Mouse (Mus musculus) heart, postnatal 0 days (tissue): ENCODE data around the gene Meis3. TPM values are rescaled to one million over a fixed set of nuclear protein-coding genes. Genes with fewer than 3 reads are reported as not detected.

Experiments used
- ATAC-seq: fragments of 200-750 bp; cut with Nextera tagmentation; 2 replicates; pipeline ENCODE4 v1.8.0; 2017; ENCODE audit warnings: low read depth, moderate number of reproducible peaks, moderate library complexity; ENCODE audit not compliant: insufficient read depth
- DNase-seq: peaks from one replicate; pipeline ENCODE4 v3.0.0-alpha.2; 2016; ENCODE audit warnings: low spot score
- H3K27ac ChIP-seq: fragments of 300-500 bp; sonication (generic); 2 replicates; pipeline ENCODE4 v1.5.1; 2014; ENCODE audit warnings: low read depth, mild to moderate bottlenecking
- H3K27me3 ChIP-seq: fragments of 300-500 bp; sonication (generic); 2 replicates; pipeline ENCODE4 v1.6.1; 2014; ENCODE audit warnings: low read length, mixed read lengths; ENCODE audit not compliant: control insufficient read depth, insufficient read depth
- H3K36me3 ChIP-seq: fragments of 300-500 bp; sonication (generic); replicated peaks from 2 replicates; pipeline ENCODE4 v1.6.1; 2014; ENCODE audit warnings: low read length, mixed read lengths; ENCODE audit not compliant: control insufficient read depth, insufficient read depth
- H3K4me1 ChIP-seq: fragments of 300-500 bp; sonication (generic); 2 replicates; pipeline ENCODE4 v1.6.1; 2014; ENCODE audit warnings: antibody characterized with exemption; ENCODE audit not compliant: control insufficient read depth, insufficient read depth
- H3K4me2 ChIP-seq: fragments of 300-500 bp; sonication (generic); 2 replicates; pipeline ENCODE4 v1.6.1; 2014; ENCODE audit warnings: low read depth, mild to moderate bottlenecking, low read length, moderate library complexity
- H3K4me3 ChIP-seq: fragments of 300-500 bp; sonication (generic); 2 replicates; pipeline ENCODE4 v1.5.1; 2014; ENCODE audit warnings: low read depth, low read length
- H3K9ac ChIP-seq: fragments of 300-500 bp; sonication (generic); replicated peaks from 2 replicates; pipeline ENCODE4 v1.6.1; 2014; ENCODE audit warnings: low read depth, low read length, mixed read lengths
- H3K9me3 ChIP-seq: fragments of 300-500 bp; sonication (generic); replicated peaks from 2 replicates; pipeline ENCODE4 v1.6.1; 2016; ENCODE audit warnings: low read length; ENCODE audit not compliant: control insufficient read depth
- CTCF ChIP-seq: IDR thresholded peaks from 2 replicates; pipeline ENCODE4 v1.5.1; 2016; ENCODE audit warnings: antibody characterized with exemption, control low read depth, low read depth
- EP300 ChIP-seq: IDR thresholded peaks from 2 replicates; pipeline ENCODE4 v1.6.1; 2016; ENCODE audit warnings: antibody characterized with exemption, low read depth
- WGBS: fragments of 180-500 bp; shearing (Covaris S2); extraction: QIAGEN DNeasy Blood & Tissue Kit; methylation state at CpG from one replicate; pipeline ENCODE4 v1.1.7; 2014; 5-methylcytosine and 5-hydroxymethylcytosine counted together
- polyA plus RNA-seq: library from polyadenylated mRNA; unstranded; fragments of >200 nt; fragmentation: Nextera tagmentation; extraction: Ambion mirVana; gene quantifications from 2 replicates; pipeline ENCODE4 v1.2.1, GENCODE M21; 2015
- total RNA-seq: library from RNA; depleted of rRNA; stranded (reverse); fragments of >200 nt; gene quantifications from 2 replicates; pipeline ENCODE4 v1.2.3, GENCODE M21; 2014; ENCODE audit warnings: low replicate concordance

Meis3 gene
- total and polyA plus RNA-seq, 2 experiments from 2014 or later, result 7.7 to 8.1 TPM

GRCm38 (mm10) chr7:16134951-16135392 is 39.9 kb upstream of the Meis3 start:
- H3K4me1 ChIP-seq, result no peaks in the 10 kb centered on the region
- H3K4me2 ChIP-seq, result no peak overlapping the region
- no peaks in the 10 kb centered on the region for H3K27me3 ChIP-seq
- no peaks in the 10 kb centered on the region for H3K36me3 ChIP-seq
- no peaks in the 10 kb centered on the region for H3K9me3 ChIP-seq
- DNase-seq, result no peak
- no peak overlapping the region for H3K9ac ChIP-seq
- TF ChIP-seq CTCF (no peak), EP300 (no peak)
- WGBS, result 75% methylated on average over 7 of the region's 7 CpGs
- H3K4me3 ChIP-seq, result no peak overlapping the region
- H3K27ac ChIP-seq, result no peak overlapping the region
- ATAC-seq, result no peak

- DNase-seq, result no peak
- H3K27me3 ChIP-seq, result peaks cover 18% of the 10 kb centered on the region
- H3K36me3 ChIP-seq, result no peaks in the 10 kb centered on the region
- no peak overlapping the region for H3K4me3 ChIP-seq
- no peak overlapping the region for H3K4me2 ChIP-seq
- WGBS, result 26% methylated on average over 27 of the region's 27 CpGs
- no peaks in the 10 kb centered on the region for H3K4me1 ChIP-seq
- TF ChIP-seq EP300, result no peak
- no peak for TF ChIP-seq CTCF
- no peak overlapping the region for H3K27ac ChIP-seq
- ATAC-seq, result no peak
- no peaks in the 10 kb centered on the region for H3K9me3 ChIP-seq
- no peak overlapping the region for H3K9ac ChIP-seq
Measured at GRCm38 (mm10) chr7:16146489-16147410, 28.1 kb upstream of the Meis3 start.

GRCm38 (mm10) chr7:16147643-16148042 is 27.2 kb upstream of the Meis3 start:
- no peak for ATAC-seq
- TF ChIP-seq EP300 (no peak), CTCF (no peak)
- Histone ChIP-seq H3K36me3 (no peaks in the 10 kb centered on the region), H3K27me3 (peaks cover 18% of the 10 kb centered on the region), H3K9ac (no peak overlapping the region), H3K4me1 (no peaks in the 10 kb centered on the region), H3K27ac (no peak overlapping the region), H3K9me3 (no peaks in the 10 kb centered on the region), H3K4me3 (no peak overlapping the region), H3K4me2 (no peak overlapping the region)
- DNase-seq, result peak; percentile 25
- WGBS, result 13% methylated on average over 15 of the region's 15 CpGs

- peaks cover 18% of the 10 kb centered on the region for H3K27me3 ChIP-seq
- ATAC-seq (no peak), DNase-seq (no peak)
- H3K27ac ChIP-seq, result no peak overlapping the region
- H3K9me3 ChIP-seq, result no peaks in the 10 kb centered on the region
- H3K4me3 ChIP-seq, result no peak overlapping the region
- WGBS, result 45% methylated on average over 5 of the region's 5 CpGs
- H3K9ac ChIP-seq, result no peak overlapping the region
- no peak overlapping the region for H3K4me2 ChIP-seq
- H3K4me1 ChIP-seq, result no peaks in the 10 kb centered on the region
- TF ChIP-seq EP300, result no peak
- no peaks in the 10 kb centered on the region for H3K36me3 ChIP-seq
Measured at GRCm38 (mm10) chr7:16149241-16149640, 25.6 kb upstream of the Meis3 start.

GRCm38 (mm10) chr7:16150191-16151145 is 24.4 kb upstream of the Meis3 start:
- TF ChIP-seq EP300 (no peak), CTCF (no peak)
- H3K36me3 ChIP-seq, result no peaks in the 10 kb centered on the region
- H3K9me3 ChIP-seq, result no peaks in the 10 kb centered on the region
- ATAC-seq (no peak), DNase-seq (no peak)
- no peak overlapping the region for H3K27ac ChIP-seq
- H3K4me2 ChIP-seq, result no peak overlapping the region
- no peak overlapping the region for H3K9ac ChIP-seq
- WGBS, result 65% methylated on average over 9 of the region's 9 CpGs
- peaks cover 18% of the 10 kb centered on the region for H3K27me3 ChIP-seq
- H3K4me3 ChIP-seq, result no peak overlapping the region
- no peaks in the 10 kb centered on the region; the same call in 1 of the 2 replicates for H3K4me1 ChIP-seq
